ENCODE assay signal across 11 mouse cellular contexts in genomic region chr7:99409441-99410222, GRCm38 (mm10). TPM values are rescaled to one million over a fixed set of nuclear protein-coding genes. Genes with fewer than 3 reads are reported as not detected.
DNase-seq lines count a peak whose midpoint lies in the region; ATAC-seq and TF ChIP-seq lines count a peak whose summit lies in the region.
"Had no signal": no experiment of that assay in that cellular context is flagged by ENCODE, and none has a peak within 500 bp of the region (broad histone marks: within the 10 kb centered on the region; RNA-seq: fewer than 3 reads in every experiment).

No protein-coding gene starts in this region.

- H3K27me3 ChIP-seq in heart, embryonic 12.5 days (replicated peaks): no peaks in the 10 kb centered on the region
- no peaks in the 10 kb centered on the region for H3K27me3 ChIP-seq in lung, embryonic 15.5 days
- no peaks in the 10 kb centered on the region for H3K27me3 ChIP-seq in stomach, embryonic 15.5 days (replicated peaks)
- H3K27me3 ChIP-seq: limb, embryonic 13.5 days had no signal

- no peak for DNase-seq in heart, postnatal 10 days
- no peak for DNase-seq in lung, adult 2 months
- DNase-seq in heart, postnatal 4 days: peak; percentile 33
- DNase-seq in adrenal gland, postnatal 25 days: no peak
- no peak for DNase-seq in adrenal gland, postnatal 10 days
- DNase-seq: cerebellum, adult 18-20 months; kidney, adult 18-20 months had no signal

- H3K9ac ChIP-seq in heart, embryonic 12.5 days: no peak overlapping the region; the same call in 1 of the 2 replicates
- H3K9ac ChIP-seq in lung, embryonic 15.5 days: no peak overlapping the region
- no peak overlapping the region for H3K9ac ChIP-seq in stomach, embryonic 15.5 days
- H3K9ac ChIP-seq: limb, embryonic 13.5 days had no signal

- TF ChIP-seq CTCF in lung, adult 2 months (IDR thresholded peaks at IDR 0.05; ENCODE audit: insufficient read depth, low read length): no peak

- no peak for TF ChIP-seq POLR2A in lung, adult 2 months (IDR thresholded peaks at IDR 0.05; ENCODE audit: borderline replicate concordance, extremely low read depth, low read depth, low read length)

- peaks cover 50% of the 10 kb centered on the region for H3K4me1 ChIP-seq in heart, embryonic 12.5 days (replicated peaks)
- peaks cover 13% of the 10 kb centered on the region for H3K4me1 ChIP-seq in lung, embryonic 15.5 days
- H3K4me1 ChIP-seq in lung, adult 2 months (ENCODE audit: control insufficient read depth, insufficient read depth, low read length): peaks cover 9% of the 10 kb centered on the region
- peaks cover 19% of the 10 kb centered on the region for H3K4me1 ChIP-seq in stomach, embryonic 15.5 days

- 73% methylated on average over 8 of the region's 8 CpGs for WGBS in heart, embryonic 12.5 days
- WGBS in lung, embryonic 15.5 days: 56% methylated on average over 8 of the region's 8 CpGs
- WGBS in lung, adult 2 months: 56% methylated on average over 8 of the region's 8 CpGs
- WGBS in stomach, embryonic 15.5 days: 55% methylated on average over 8 of the region's 8 CpGs

- no peak overlapping the region for H3K4me2 ChIP-seq in heart, embryonic 12.5 days
- no peak overlapping the region for H3K4me2 ChIP-seq in lung, embryonic 15.5 days
- H3K4me2 ChIP-seq in stomach, embryonic 15.5 days: no peak overlapping the region
- H3K4me2 ChIP-seq: limb, embryonic 13.5 days had no signal

- no peak overlapping the region for H3K4me3 ChIP-seq in heart, embryonic 12.5 days
- no peak overlapping the region for H3K4me3 ChIP-seq in lung, embryonic 15.5 days
- H3K4me3 ChIP-seq in lung, adult 2 months (replicated peaks; ENCODE audit: extremely low read depth, low read depth, low read length): no peak overlapping the region
- H3K4me3 ChIP-seq in stomach, embryonic 15.5 days (replicated peaks): no peak overlapping the region
- H3K4me3 ChIP-seq: limb, embryonic 13.5 days had no signal

- peak overlapping the region; percentile 79 for H3K27ac ChIP-seq in heart, embryonic 12.5 days (ENCODE audit: poor library complexity, severe bottlenecking)
- peak overlapping the region; percentile 75 for H3K27ac ChIP-seq in lung, embryonic 15.5 days
- H3K27ac ChIP-seq in stomach, embryonic 15.5 days: peak overlapping the region; percentile 67
- H3K27ac ChIP-seq: limb, embryonic 13.5 days had no signal

- intact Hi-C loops in heart, postnatal 10 days (cut with DNase I): loop anchor here (2.0 kb wide), 1 partner anchor 25 kb away; no protein-coding TSS in a partner anchor

- no peak; the same call in 1 of the 2 replicates for ATAC-seq in heart, embryonic 12.5 days (ENCODE audit: insufficient number of reproducible peaks, low FRiP score)
- no peak for ATAC-seq in lung, embryonic 15.5 days (ENCODE audit: borderline replicate concordance, extremely low read depth, low FRiP score, low TSS enrichment)
- no peak for ATAC-seq in stomach, embryonic 15.5 days (ENCODE audit: insufficient read depth, low FRiP score, low read depth)

- H3K9me3 ChIP-seq in heart, embryonic 12.5 days (replicated peaks): no peaks in the 10 kb centered on the region
- H3K9me3 ChIP-seq in lung, embryonic 15.5 days: no peaks in the 10 kb centered on the region
- no peaks in the 10 kb centered on the region for H3K9me3 ChIP-seq in stomach, embryonic 15.5 days
- H3K9me3 ChIP-seq: limb, embryonic 13.5 days had no signal

- peaks cover 23% of the 10 kb centered on the region for H3K36me3 ChIP-seq in heart, embryonic 12.5 days
- H3K36me3 ChIP-seq in lung, embryonic 15.5 days: no peaks in the 10 kb centered on the region
- no peaks in the 10 kb centered on the region for H3K36me3 ChIP-seq in stomach, embryonic 15.5 days
- H3K36me3 ChIP-seq: limb, embryonic 13.5 days had no signal

RNA-seq across cellular contexts. Expression of gene Gdpd5, which starts 28.4 kb away (rescaled TPM):
- 28.5 and 28.8 TPM in 2 replicates for polyA plus RNA-seq in heart, embryonic 12.5 days (2016; fragmentation: Nextera tagmentation; extraction: Ambion mirVana)
- 10 to 100 TPM; 40.9 to 43.1 TPM for total RNA-seq in heart, postnatal 10 days (2021)
- polyA plus RNA-seq in lung, embryonic 15.5 days (2015; fragmentation: Nextera tagmentation; extraction: Ambion mirVana): 20.7 and 22.0 TPM in 2 replicates
- 26.5 and 27.2 TPM in 2 replicates for polyA plus RNA-seq in lung, adult 2 months (2012; rRNA removed)
- 10 to 100 TPM; 40.7 to 42.6 TPM for total RNA-seq in heart, postnatal 4 days (2021)
- 18.4 and 18.8 TPM in 2 replicates for polyA plus RNA-seq in stomach, embryonic 15.5 days (2015; fragmentation: Nextera tagmentation; extraction: Ambion mirVana)
- total RNA-seq in adrenal gland, postnatal 25 days (2021): 4.9 and 9.9 TPM in 2 replicates
- 10 to 100 TPM; 11.5 to 16.6 TPM for total RNA-seq in adrenal gland, postnatal 10 days (2021)

RNA-seq across cellular contexts. Expression of gene Klhl35, which starts 56.2 kb away (rescaled TPM):
- polyA plus RNA-seq in heart, embryonic 12.5 days (2016; fragmentation: Nextera tagmentation; extraction: Ambion mirVana): 0.85 and 1.3 TPM in 2 replicates
- under 1 TPM; 0.35 to 0.62 TPM for total RNA-seq in heart, postnatal 10 days (2021)
- polyA plus RNA-seq in lung, embryonic 15.5 days (2015; fragmentation: Nextera tagmentation; extraction: Ambion mirVana): 0.80 and 0.94 TPM in 2 replicates
- polyA plus RNA-seq in lung, adult 2 months (2012; rRNA removed): 0.80 and 0.89 TPM in 2 replicates
- total RNA-seq in heart, postnatal 4 days (2021): 1 to 10 TPM; 1.3 to 1.4 TPM
- polyA plus RNA-seq in stomach, embryonic 15.5 days (2015; fragmentation: Nextera tagmentation; extraction: Ambion mirVana): 0.58 and 0.78 TPM in 2 replicates
- total RNA-seq in adrenal gland, postnatal 25 days (2021): 0.43 and 1.5 TPM in 2 replicates
- total RNA-seq in adrenal gland, postnatal 10 days (2021): 1 to 10 TPM in 1 of 2 experiments, under 1 TPM in 1; 0.99 to 1.2 TPM

RNA-seq across cellular contexts. Expression of gene Serpinh1, which starts 56.6 kb away (rescaled TPM):
- 1,302 and 1,316 TPM in 2 replicates for polyA plus RNA-seq in heart, embryonic 12.5 days (2016; fragmentation: Nextera tagmentation; extraction: Ambion mirVana)
- 100 to 1,000 TPM; 442 to 536 TPM for total RNA-seq in heart, postnatal 10 days (2021)
- 1,817 and 1,834 TPM in 2 replicates for polyA plus RNA-seq in lung, embryonic 15.5 days (2015; fragmentation: Nextera tagmentation; extraction: Ambion mirVana)
- polyA plus RNA-seq in lung, adult 2 months (2012; rRNA removed): 364 and 388 TPM in 2 replicates
- 100 to 1,000 TPM; 557 to 601 TPM for total RNA-seq in heart, postnatal 4 days (2021)
- 1,174 and 1,300 TPM in 2 replicates for polyA plus RNA-seq in stomach, embryonic 15.5 days (2015; fragmentation: Nextera tagmentation; extraction: Ambion mirVana)
- total RNA-seq in adrenal gland, postnatal 25 days (2021): 318 and 396 TPM in 2 replicates
- total RNA-seq in adrenal gland, postnatal 10 days (2021): 100 to 1,000 TPM; 331 to 363 TPM
